Mouse (Mus musculus): ENCODE data around the gene Rftn1. TPM values are rescaled to one million over a fixed set of nuclear protein-coding genes. Genes with fewer than 3 reads are reported as not detected.
A peak's percentile ranks its signal among the peaks of the same experiment; 100 is the strongest.

The Rftn1 gene
- total and polyA plus RNA-seq, 3 experiments = 52.5 to 80.6 (median 60.5) TPM

DNA sequence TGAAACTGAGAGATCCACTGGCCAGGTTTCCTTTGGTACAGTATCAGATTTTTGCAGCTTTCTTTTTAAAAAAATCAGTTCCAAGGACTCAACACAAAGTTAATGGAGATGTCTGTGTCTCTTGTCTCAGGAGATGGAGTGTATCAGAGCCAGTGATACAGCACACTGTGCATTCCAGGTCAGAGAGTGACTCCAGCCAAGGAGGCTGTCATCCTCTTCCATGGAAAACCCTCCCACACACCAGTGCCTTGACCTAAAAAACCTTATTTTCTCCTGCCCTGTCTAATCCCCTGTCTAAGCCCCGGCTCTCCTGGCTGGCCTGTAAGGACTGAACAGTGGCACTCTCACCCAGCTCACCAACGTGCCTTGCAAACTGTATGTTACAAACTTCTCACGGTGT, 86.3 kb downstream of the Rftn1 start:
- no peak for DNase-seq (ENCODE audit: extremely low read depth)
- Histone ChIP-seq H3K4me1 (ENCODE audit: control insufficient read depth in 1 of 2, insufficient read depth in 2 of 2) (peaks cover 9 to 36% of the 10 kb centered on the region in 2 experiments), H3K4me3 (replicated peaks in 1 of 3; ENCODE audit: low read depth in 2 of 3, low read length in 2 of 3, poor library complexity in 1 of 3) (no peak overlapping the region), H3K79me2 (replicated peaks; ENCODE audit: control insufficient read depth, extremely low read depth, insufficient read depth, poor library complexity, severe bottlenecking) (peaks cover 78% of the 10 kb centered on the region), H3K36me3 (replicated peaks in 1 of 2; ENCODE audit: control insufficient read depth in 1 of 2, insufficient read depth in 1 of 2, low read length in 1 of 2) (peaks cover 67 to 92% of the 10 kb centered on the region in 2 experiments), H3K9me3 (replicated peaks; ENCODE audit: low read length) (no peaks in the 10 kb centered on the region), H3K27me3 (replicated peaks) (no peaks in the 10 kb centered on the region), H3K4me2 (ENCODE audit: insufficient read depth, low read depth, poor library complexity, severe bottlenecking) (no peak overlapping the region), H3K9ac (ENCODE audit: insufficient read depth, low read depth) (no peak overlapping the region), H3K27ac (ENCODE audit: insufficient read depth, low read depth) (no peak overlapping the region)
- TF ChIP-seq NELFE (IDR thresholded peaks at IDR 0.05; ENCODE audit: low read depth, low read length) = no peak
- no peak for TF ChIP-seq ZMIZ1 (IDR thresholded peaks at IDR 0.05; ENCODE audit: low read depth, low read length)
- TF ChIP-seq ETS1 (conservative IDR thresholded peaks at IDR 0.05; ENCODE audit: low read depth, low read length) = no peak
- TF ChIP-seq E2F4 (IDR thresholded peaks at IDR 0.05; ENCODE audit: insufficient replicate concordance, low read depth, low read length) = no peak
- TF ChIP-seq JUN (IDR thresholded peaks at IDR 0.05; ENCODE audit: insufficient read depth, low read depth, low read length) = no peak
- TF ChIP-seq ZNF384 (IDR thresholded peaks at IDR 0.05; ENCODE audit: low read depth, low read length) = no peak
- TF ChIP-seq JUND (conservative IDR thresholded peaks at IDR 0.05; ENCODE audit: low read depth, low read length) = no peak
- TF ChIP-seq MXI1 (IDR thresholded peaks at IDR 0.05; ENCODE audit: low read depth, low read length) = no peak
- no peak for TF ChIP-seq TCF12 (IDR thresholded peaks at IDR 0.05; ENCODE audit: low read depth, low read length)
- no peak for TF ChIP-seq CHD1 (IDR thresholded peaks at IDR 0.05; ENCODE audit: low read depth, low read length)
- no peak for TF ChIP-seq SIN3A (IDR thresholded peaks at IDR 0.05; ENCODE audit: low read length)
- dilution Hi-C loops (cut with MboI; ENCODE audit: extremely low pct_ligation_motif_present, extremely low pct_unique_long_range_greater_than_20kb, low sequenced_read_pairs) (no loop called here), in situ Hi-C loops (cut with MboI; ENCODE audit: low pct_ligation_motif_present, low pct_unique_long_range_greater_than_20kb, low sequenced_read_pairs) (no loop called here)

DNA sequence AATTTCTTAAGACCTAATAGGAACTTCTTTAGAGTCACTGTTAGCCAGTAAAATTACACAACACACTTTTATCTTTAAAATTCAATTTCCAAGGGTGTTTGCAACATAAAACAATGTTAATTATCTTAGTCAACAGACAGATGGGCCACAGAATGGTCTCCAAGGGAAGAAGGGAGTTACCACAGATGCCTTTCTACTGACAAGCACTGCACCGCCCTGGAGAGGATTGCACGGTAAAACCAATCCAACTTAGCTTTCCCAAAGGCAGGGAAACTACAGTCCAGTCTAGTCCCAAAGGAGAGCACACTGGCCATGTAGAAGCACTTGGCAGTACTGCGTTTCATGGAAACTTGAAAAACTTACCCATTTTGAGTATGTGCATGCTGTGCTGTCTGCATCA, 89.1 kb downstream of the Rftn1 start:
- H3K79me2 ChIP-seq (replicated peaks; ENCODE audit: control insufficient read depth, extremely low read depth, insufficient read depth, poor library complexity, severe bottlenecking) = peaks cover 83% of the 10 kb centered on the region
- no peak for TF ChIP-seq ZMIZ1 (IDR thresholded peaks at IDR 0.05; ENCODE audit: low read depth, low read length)
- TF ChIP-seq NRF1 (IDR thresholded peaks at IDR 0.05; ENCODE audit: low read depth, low read length) = no peak
- no peak for TF ChIP-seq CTCF (conservative IDR thresholded peaks at IDR 0.05 in 1 of 2, IDR thresholded peaks at IDR 0.05 in 1 of 2; ENCODE audit: low read depth in 2 of 2, low read length in 2 of 2)
- H3K4me3 ChIP-seq (replicated peaks in 1 of 3; ENCODE audit: low read depth in 2 of 3, low read length in 2 of 3, poor library complexity in 1 of 3) = no peak overlapping the region
- no peak overlapping the region for H3K9ac ChIP-seq (ENCODE audit: insufficient read depth, low read depth)
- H3K36me3 ChIP-seq (replicated peaks in 1 of 2; ENCODE audit: control insufficient read depth in 1 of 2, insufficient read depth in 1 of 2, low read length in 1 of 2) = peaks cover 54 to 89% of the 10 kb centered on the region in 2 experiments
- in situ Hi-C loops (cut with MboI; ENCODE audit: low pct_ligation_motif_present, low pct_unique_long_range_greater_than_20kb, low sequenced_read_pairs) = no loop called here
- 0 out of 2 replicates have a peak overlapping the region, but pooled peaks have one; percentile 21 for H3K27ac ChIP-seq (ENCODE audit: insufficient read depth, low read depth)
- dilution Hi-C loops (cut with MboI; ENCODE audit: extremely low pct_ligation_motif_present, extremely low pct_unique_long_range_greater_than_20kb, low sequenced_read_pairs) = no loop called here
- H3K27me3 ChIP-seq (replicated peaks) = no peaks in the 10 kb centered on the region
- H3K4me2 ChIP-seq (ENCODE audit: insufficient read depth, low read depth, poor library complexity, severe bottlenecking) = no peak overlapping the region
- no peak for DNase-seq (ENCODE audit: extremely low read depth)
- H3K9me3 ChIP-seq (replicated peaks; ENCODE audit: low read length) = no peaks in the 10 kb centered on the region
- H3K4me1 ChIP-seq (ENCODE audit: control insufficient read depth in 1 of 2, insufficient read depth in 2 of 2) = peaks cover 15 to 58% of the 10 kb centered on the region in 2 experiments

DNA sequence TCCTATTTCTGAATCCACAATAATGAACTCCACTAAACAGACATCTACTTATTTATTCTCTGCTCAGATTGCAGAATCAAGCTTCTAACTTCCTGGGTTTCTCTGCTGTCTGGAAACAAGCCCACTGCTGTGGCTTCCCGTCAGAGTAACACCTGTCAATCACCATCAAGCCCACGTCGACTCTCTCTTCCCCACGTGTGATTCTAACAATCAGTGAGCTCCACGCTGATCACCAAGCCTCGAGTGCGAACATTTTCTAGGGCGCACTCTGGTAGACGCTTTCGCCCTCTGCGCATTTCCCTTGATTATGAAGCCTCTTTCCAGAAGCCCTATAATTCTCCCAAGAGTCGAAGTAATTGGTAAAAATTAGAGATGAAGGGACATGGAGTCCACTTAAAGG, 90.4 kb downstream of the Rftn1 start:
- Histone ChIP-seq H3K4me2 (ENCODE audit: insufficient read depth, low read depth, poor library complexity, severe bottlenecking) (peak overlapping the region; percentile 75; the same call in 1 of the 2 replicates), H3K4me3 (replicated peaks in 1 of 3; ENCODE audit: low read depth in 2 of 3, low read length in 2 of 3, poor library complexity in 1 of 3) (no peak overlapping the region), H3K27me3 (replicated peaks) (no peaks in the 10 kb centered on the region), H3K79me2 (replicated peaks; ENCODE audit: control insufficient read depth, extremely low read depth, insufficient read depth, poor library complexity, severe bottlenecking) (peaks cover 84% of the 10 kb centered on the region), H3K9ac (ENCODE audit: insufficient read depth, low read depth) (0 out of 2 replicates have a peak overlapping the region, but pooled peaks have one; percentile 18), H3K27ac (ENCODE audit: insufficient read depth, low read depth) (no peak overlapping the region), H3K9me3 (replicated peaks; ENCODE audit: low read length) (no peaks in the 10 kb centered on the region), H3K36me3 (replicated peaks in 1 of 2; ENCODE audit: control insufficient read depth in 1 of 2, insufficient read depth in 1 of 2, low read length in 1 of 2) (peaks cover 45 to 87% of the 10 kb centered on the region in 2 experiments), H3K4me1 (ENCODE audit: control insufficient read depth in 1 of 2, insufficient read depth in 2 of 2) (peaks cover 25 to 71% of the 10 kb centered on the region in 2 experiments)
- dilution Hi-C loops (cut with MboI; ENCODE audit: extremely low pct_ligation_motif_present, extremely low pct_unique_long_range_greater_than_20kb, low sequenced_read_pairs) = no loop called here
- TF ChIP-seq RAD21 (IDR thresholded peaks at IDR 0.05; ENCODE audit: low read depth, low read length) = no peak
- TF ChIP-seq GABPA (IDR thresholded peaks at IDR 0.05; ENCODE audit: insufficient replicate concordance, low read depth, low read length) = no peak
- TF ChIP-seq MAZ (IDR thresholded peaks at IDR 0.05; ENCODE audit: low read depth, low read length) = no peak
- TF ChIP-seq MAX (IDR thresholded peaks at IDR 0.05; ENCODE audit: low read length) = no peak
- no peak for TF ChIP-seq NRF1 (IDR thresholded peaks at IDR 0.05; ENCODE audit: low read depth, low read length)
- TF ChIP-seq TCF12 (IDR thresholded peaks at IDR 0.05; ENCODE audit: low read depth, low read length) = no peak
- no peak for TF ChIP-seq RCOR1 (conservative IDR thresholded peaks at IDR 0.05; ENCODE audit: low read depth, low read length)
- TF ChIP-seq JUN (IDR thresholded peaks at IDR 0.05; ENCODE audit: insufficient read depth, low read depth, low read length) = no peak
- TF ChIP-seq TBP (conservative IDR thresholded peaks at IDR 0.05; ENCODE audit: low read depth, low read length) = no peak
- no peak for TF ChIP-seq HCFC1 (IDR thresholded peaks at IDR 0.05; ENCODE audit: low read depth, low read length)
- no peak for TF ChIP-seq SMC3 (IDR thresholded peaks at IDR 0.05; ENCODE audit: low read depth, low read length)
- no peak for TF ChIP-seq MXI1 (IDR thresholded peaks at IDR 0.05; ENCODE audit: low read depth, low read length)
- no peak for DNase-seq (ENCODE audit: extremely low read depth)
- in situ Hi-C loops (cut with MboI; ENCODE audit: low pct_ligation_motif_present, low pct_unique_long_range_greater_than_20kb, low sequenced_read_pairs) = no loop called here
